ENCODE assay signal across 9 mouse cellular contexts in genomic region chr4:47050642-47051381, GRCm38 (mm10). TPM values are rescaled to one million over a fixed set of nuclear protein-coding genes. Genes with fewer than 3 reads are reported as not detected.
DNase-seq lines count a peak whose midpoint lies in the region; ATAC-seq and TF ChIP-seq lines count a peak whose summit lies in the region.
"Had no signal": no experiment of that assay in that cellular context is flagged by ENCODE, and none has a peak within 500 bp of the region (broad histone marks: within the 10 kb centered on the region; RNA-seq: fewer than 3 reads in every experiment).

No protein-coding gene starts in this region.

- H3K4me2 ChIP-seq in heart, embryonic 11.5 days = no peak overlapping the region
- H3K4me2 ChIP-seq in hindbrain, embryonic 11.5 days (replicated peaks; ENCODE audit: low read depth, low read length) = no peak overlapping the region
- no peak overlapping the region for H3K4me2 ChIP-seq in neural tube, embryonic 13.5 days

- H3K9ac ChIP-seq in heart, embryonic 11.5 days (ENCODE audit: low read depth, low read length) = no peak overlapping the region
- no peak overlapping the region for H3K9ac ChIP-seq in heart, adult 2 months (ENCODE audit: low read depth, low read length)
- H3K9ac ChIP-seq in hindbrain, embryonic 11.5 days (ENCODE audit: low read depth, low read length) = no peak overlapping the region
- H3K9ac ChIP-seq in neural tube, embryonic 13.5 days = no peak overlapping the region

- no peak for TF ChIP-seq EP300 in heart, adult 2 months (IDR thresholded peaks at IDR 0.05; ENCODE audit: insufficient read depth, low read depth, low read length)

- DNase-seq in heart, adult 2 months = no peak
- DNase-seq in hindbrain, embryonic 11.5 days (ENCODE audit: low spot score) = peak; percentile 31
- DNase-seq in kidney, postnatal 14 days = peak; percentile 86
- DNase-seq in left cerebral cortex, adult 18-20 months (ENCODE audit: low spot score in 2 of 2) = no peak
- no peak for DNase-seq in thymus, postnatal 0 days (ENCODE audit: low spot score)
- no peak for DNase-seq in urinary bladder, postnatal 10 days (ENCODE audit: low spot score)

- H3K9me3 ChIP-seq in heart, embryonic 11.5 days (replicated peaks; ENCODE audit: control insufficient read depth, low read length) = no peaks in the 10 kb centered on the region
- no peaks in the 10 kb centered on the region for H3K9me3 ChIP-seq in hindbrain, embryonic 11.5 days (ENCODE audit: control insufficient read depth, low read length)
- no peaks in the 10 kb centered on the region for H3K9me3 ChIP-seq in neural tube, embryonic 13.5 days

- H3K4me3 ChIP-seq in heart, embryonic 11.5 days (ENCODE audit: low read depth, low read length) = no peak overlapping the region
- no peak overlapping the region for H3K4me3 ChIP-seq in heart, adult 2 months
- no peak overlapping the region for H3K4me3 ChIP-seq in hindbrain, embryonic 11.5 days (ENCODE audit: low read depth, low read length)
- no peak overlapping the region for H3K4me3 ChIP-seq in neural tube, embryonic 13.5 days

- peaks cover 11% of the 10 kb centered on the region for H3K4me1 ChIP-seq in heart, embryonic 11.5 days (ENCODE audit: control insufficient read depth, insufficient read depth, low read length)
- H3K4me1 ChIP-seq in heart, adult 2 months (ENCODE audit: control insufficient read depth, insufficient read depth, low read length) = no peaks in the 10 kb centered on the region
- H3K4me1 ChIP-seq in hindbrain, embryonic 11.5 days (replicated peaks; ENCODE audit: control insufficient read depth, insufficient read depth, low read length) = peaks cover 4% of the 10 kb centered on the region; the same call in 1 of the 2 replicates
- peaks cover 20% of the 10 kb centered on the region for H3K4me1 ChIP-seq in neural tube, embryonic 13.5 days (replicated peaks)

- no peak for TF ChIP-seq CTCF in heart, adult 2 months (IDR thresholded peaks at IDR 0.05)

- no peak for TF ChIP-seq POLR2A in heart, adult 2 months (IDR thresholded peaks at IDR 0.05; ENCODE audit: insufficient read depth, low read depth, low read length)

- peak; percentile 27; the same call in 1 of the 2 replicates for ATAC-seq in heart, embryonic 11.5 days (replicated peaks; ENCODE audit: insufficient number of reproducible peaks, low FRiP score, low TSS enrichment)
- peak; percentile 25; the same call in 1 of the 2 replicates for ATAC-seq in hindbrain, embryonic 11.5 days (ENCODE audit: low FRiP score)
- ATAC-seq in neural tube, embryonic 13.5 days (ENCODE audit: low read depth) = peak; percentile 41

- intact Hi-C loops in heart, adult 2 months (cut with DNase I) = no loop called here

- peaks cover 9% of the 10 kb centered on the region for H3K27me3 ChIP-seq in heart, embryonic 11.5 days (ENCODE audit: control insufficient read depth, insufficient read depth, low read length)
- no peaks in the 10 kb centered on the region for H3K27me3 ChIP-seq in heart, adult 2 months (ENCODE audit: control insufficient read depth, insufficient read depth, low read length)
- H3K27me3 ChIP-seq in hindbrain, embryonic 11.5 days (ENCODE audit: control insufficient read depth, insufficient read depth, low read length) = no peaks in the 10 kb centered on the region
- no peaks in the 10 kb centered on the region for H3K27me3 ChIP-seq in neural tube, embryonic 13.5 days

- H3K27ac ChIP-seq in heart, embryonic 11.5 days (ENCODE audit: low read depth, low read length) = no peak overlapping the region
- no peak overlapping the region for H3K27ac ChIP-seq in heart, adult 2 months
- H3K27ac ChIP-seq in hindbrain, embryonic 11.5 days (ENCODE audit: low read depth, low read length) = peak overlapping the region; percentile 17; the same call in 1 of the 2 replicates
- 0 out of 2 replicates have a peak overlapping the region, but pooled peaks have one; percentile 9 for H3K27ac ChIP-seq in neural tube, embryonic 13.5 days (replicated peaks)

- no peaks in the 10 kb centered on the region for H3K36me3 ChIP-seq in heart, embryonic 11.5 days (ENCODE audit: control insufficient read depth, insufficient read depth, low read length)
- no peaks in the 10 kb centered on the region for H3K36me3 ChIP-seq in heart, adult 2 months (ENCODE audit: control insufficient read depth, insufficient read depth, low read length)
- no peaks in the 10 kb centered on the region for H3K36me3 ChIP-seq in hindbrain, embryonic 11.5 days (ENCODE audit: control insufficient read depth, insufficient read depth, low read length)
- H3K36me3 ChIP-seq in neural tube, embryonic 13.5 days = no peaks in the 10 kb centered on the region

- 5% methylated on average over 10 of the region's 10 CpGs for WGBS in heart, embryonic 11.5 days (ENCODE audit: insufficient replicate concordance)
- 73% methylated on average over 10 of the region's 10 CpGs for WGBS in heart, adult 2 months
- 16% methylated on average over 10 of the region's 10 CpGs for WGBS in hindbrain, embryonic 11.5 days
- 36% methylated on average over 10 of the region's 10 CpGs for WGBS in neural tube, embryonic 13.5 days

- no peaks in the 10 kb centered on the region for H3K79me2 ChIP-seq in heart, adult 2 months (replicated peaks; ENCODE audit: control insufficient read depth, insufficient read depth, low read length)

RNA-seq across cellular contexts. Expression of gene Anks6, which starts 6.4 kb away (rescaled TPM):
- polyA plus RNA-seq in heart, embryonic 11.5 days (2014; fragmentation: Nextera tagmentation; extraction: Ambion mirVana) = 1.4 TPM in 2 replicates
- total RNA-seq in heart, adult 2 months (2021) = 1 to 10 TPM; 2.8 to 3.4 TPM
- polyA plus RNA-seq in heart, adult 2 months (2012; rRNA removed) = 3.3 and 3.5 TPM in 2 replicates
- polyA plus RNA-seq in hindbrain, embryonic 11.5 days (2014; fragmentation: Nextera tagmentation; extraction: Ambion mirVana) = 2.6 and 2.9 TPM in 2 replicates
- polyA plus RNA-seq in neural tube, embryonic 13.5 days (2015; fragmentation: Nextera tagmentation; extraction: Ambion mirVana) = 4.4 and 4.8 TPM in 2 replicates
- 10 to 100 TPM; 18.5 to 19.6 TPM for total RNA-seq in left cerebral cortex, adult 18-20 months (2021)
- 0.94 and 0.99 TPM in 2 replicates for polyA plus RNA-seq in thymus, postnatal 0 days (2015; fragmentation: Nextera tagmentation; extraction: Ambion mirVana)

RNA-seq across cellular contexts. Expression of gene Galnt12, which starts 40.9 kb away (rescaled TPM):
- 0.89 and 1.5 TPM in 2 replicates for polyA plus RNA-seq in heart, embryonic 11.5 days (2014; fragmentation: Nextera tagmentation; extraction: Ambion mirVana)
- total RNA-seq in heart, adult 2 months (2021) = under 1 TPM; 0.16 to 0.27 TPM
- 0.72 and 0.85 TPM in 2 replicates for polyA plus RNA-seq in heart, adult 2 months (2012; rRNA removed)
- polyA plus RNA-seq in hindbrain, embryonic 11.5 days (2014; fragmentation: Nextera tagmentation; extraction: Ambion mirVana) = 2.7 and 2.8 TPM in 2 replicates
- 1.1 and 1.2 TPM in 2 replicates for polyA plus RNA-seq in neural tube, embryonic 13.5 days (2015; fragmentation: Nextera tagmentation; extraction: Ambion mirVana)
- 1 to 10 TPM in 1 of 2 experiments, under 1 TPM in 1; 0.91 to 1.3 TPM for total RNA-seq in left cerebral cortex, adult 18-20 months (2021)
- 35.3 and 37.1 TPM in 2 replicates for polyA plus RNA-seq in thymus, postnatal 0 days (2015; fragmentation: Nextera tagmentation; extraction: Ambion mirVana)
- total RNA-seq: gastrocnemius, postnatal 36 days had no signal

RNA-seq across cellular contexts. Expression of gene Gabbr2, which starts 59.1 kb away (rescaled TPM):
- 0.04 and 0.13 TPM in 2 replicates for polyA plus RNA-seq in heart, embryonic 11.5 days (2014; fragmentation: Nextera tagmentation; extraction: Ambion mirVana)
- total RNA-seq in heart, adult 2 months (2021) = under 1 TPM in 1 of 2 experiments, not detected in 1; 0.09 TPM
- 0.03 and 0.18 TPM in 2 replicates for polyA plus RNA-seq in heart, adult 2 months (2012; rRNA removed)
- polyA plus RNA-seq in hindbrain, embryonic 11.5 days (2014; fragmentation: Nextera tagmentation; extraction: Ambion mirVana) = 0.54 and 0.71 TPM in 2 replicates
- 4.3 and 5.0 TPM in 2 replicates for polyA plus RNA-seq in neural tube, embryonic 13.5 days (2015; fragmentation: Nextera tagmentation; extraction: Ambion mirVana)
- 100 to 1,000 TPM; 233 to 236 TPM for total RNA-seq in left cerebral cortex, adult 18-20 months (2021)
- polyA plus RNA-seq in thymus, postnatal 0 days (2015; fragmentation: Nextera tagmentation; extraction: Ambion mirVana) = 0.10 and 0.16 TPM in 2 replicates

Comparison
In these comparisons a context has a peak if more than half of its experiments do, and no peak if none do; other contexts are left out.
1. H3K27ac ChIP-seq: peak in hindbrain, embryonic 11.5 days (single experiment) and neural tube, embryonic 13.5 days (single experiment); none in heart, embryonic 11.5 days (single experiment) and heart, adult 2 months (single experiment).
2. DNase-seq: peak in hindbrain, embryonic 11.5 days (single experiment) and kidney, postnatal 14 days (single experiment); none in heart, adult 2 months (0 of 2), left cerebral cortex, adult 18-20 months (0 of 2), thymus, postnatal 0 days (single experiment) and urinary bladder, postnatal 10 days (single experiment).
3. Peak in every context shown above with its lines, with median percentiles within 50 percentile points of each other: ATAC-seq.